Mouse (Mus musculus): ENCODE measurements around the gene Rpia.

Rpia gene

DNA sequence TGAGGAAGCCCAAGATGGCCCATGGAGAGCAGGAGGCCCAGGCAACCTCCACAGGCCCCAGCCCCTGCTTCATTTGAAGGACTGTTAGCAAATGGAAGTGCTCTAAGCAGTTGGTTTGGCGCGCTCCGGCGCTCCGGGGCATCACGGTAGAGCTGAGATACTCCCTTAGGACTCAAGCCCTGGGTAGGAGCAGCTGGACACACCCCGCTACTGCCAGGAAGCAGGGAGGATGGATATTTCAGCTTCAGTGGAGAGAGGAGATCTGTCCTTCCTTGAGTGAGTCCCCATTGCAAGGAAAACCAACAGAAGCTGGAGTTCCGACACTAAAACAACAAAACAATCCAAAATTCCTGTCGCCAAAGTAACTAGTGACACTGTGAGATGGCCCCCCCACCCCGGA is 37.2 kb downstream of the Rpia start:
- DNase-seq (ENCODE audit: extremely low read depth, insufficient read length, low spot score), result no peak

DNA sequence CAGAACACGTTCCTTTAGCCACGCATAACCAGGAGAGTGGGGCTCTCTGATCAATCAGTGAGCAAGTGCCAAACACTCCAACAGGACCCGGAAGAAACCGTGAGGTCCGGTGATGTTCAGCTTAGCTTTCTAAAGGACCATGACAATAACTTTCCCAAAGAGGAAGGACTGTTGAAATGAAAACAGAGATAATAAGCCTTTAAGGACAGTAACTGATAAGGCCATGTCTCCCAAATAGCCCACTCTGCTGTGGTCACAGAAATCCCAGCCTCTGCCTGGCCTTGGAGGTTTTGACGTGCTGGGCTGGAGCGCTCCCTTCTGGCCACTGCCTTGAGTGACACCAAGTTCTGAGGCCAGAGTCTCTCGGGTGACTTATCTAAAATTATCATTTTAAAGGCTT is 39.7 kb downstream of the Rpia start:
- no peak for DNase-seq (ENCODE audit: extremely low read depth, insufficient read length, low spot score)

DNA sequence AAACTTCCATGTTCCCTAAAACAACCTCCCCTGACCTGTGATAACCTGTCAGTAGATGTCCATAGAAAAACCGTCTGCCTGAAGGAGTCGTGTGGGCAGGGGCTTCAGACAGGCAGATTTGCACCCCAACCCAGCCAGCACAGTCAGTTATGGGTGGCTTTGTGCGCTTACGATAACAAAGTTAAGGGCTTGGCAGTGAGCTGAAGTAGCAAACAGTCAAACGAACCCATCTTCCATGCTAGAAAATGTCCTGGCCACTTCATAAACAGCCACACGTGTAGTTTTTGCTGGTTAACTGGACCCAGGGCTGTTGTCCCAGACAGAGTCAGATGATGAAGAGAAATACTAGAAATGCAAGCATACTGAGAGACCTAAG is 40.1 kb downstream of the Rpia start:
- DNase-seq (ENCODE audit: extremely low read depth, insufficient read length, low spot score), result no peak

DNA sequence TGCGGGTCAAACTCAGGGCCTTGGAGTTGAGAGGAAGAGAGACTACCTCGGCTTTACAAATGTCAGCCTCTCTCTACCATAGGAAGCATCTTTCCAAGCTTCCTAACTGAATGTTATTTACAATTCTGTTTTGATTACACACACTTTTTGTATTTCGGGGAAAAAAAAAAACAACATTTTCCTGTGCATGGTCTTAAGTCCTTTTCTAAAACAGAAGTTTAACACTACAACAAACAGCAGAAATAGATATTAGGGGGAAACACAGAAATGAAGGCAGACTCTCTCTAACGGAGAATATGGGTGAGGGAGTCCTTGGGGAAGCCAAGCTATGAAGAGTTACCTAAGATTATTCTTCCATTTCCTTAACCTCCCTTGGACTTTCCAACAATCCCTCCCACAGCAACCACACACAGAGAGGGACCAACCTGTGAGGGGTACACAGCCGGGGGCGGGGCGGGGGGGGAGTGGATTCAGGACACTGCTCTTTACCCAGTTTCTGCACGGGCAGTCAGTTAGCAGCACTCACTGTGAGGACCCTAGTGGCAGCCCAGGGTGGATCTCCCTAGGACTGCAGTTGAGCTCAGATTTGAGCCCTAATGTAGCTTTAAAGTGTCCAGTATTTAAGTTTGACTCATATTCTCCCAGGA is 40.7 kb downstream of the Rpia start:
- no peak for DNase-seq (ENCODE audit: extremely low read depth, insufficient read length, low spot score)

DNA sequence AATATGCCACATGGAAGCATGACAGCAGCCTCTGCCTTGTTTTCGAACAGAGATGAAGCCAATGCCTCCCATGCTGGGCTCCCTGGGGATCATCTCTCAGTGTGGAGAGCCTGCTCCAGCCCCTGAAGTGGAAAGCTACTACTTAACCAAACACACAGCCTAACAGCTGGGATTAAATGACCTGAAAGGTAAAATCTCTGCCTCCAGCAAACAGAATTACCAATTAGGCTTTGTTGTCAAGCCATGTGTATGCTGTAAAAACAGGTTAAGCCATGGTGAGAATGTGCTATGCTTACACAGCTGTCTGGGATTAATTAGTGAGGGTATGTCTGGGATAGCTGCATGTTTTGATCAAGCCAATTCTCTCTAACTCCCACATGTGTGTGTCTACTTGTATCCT is 42.3 kb downstream of the Rpia start:
- DNase-seq (ENCODE audit: extremely low read depth, insufficient read length, low spot score), result no peak

DNA sequence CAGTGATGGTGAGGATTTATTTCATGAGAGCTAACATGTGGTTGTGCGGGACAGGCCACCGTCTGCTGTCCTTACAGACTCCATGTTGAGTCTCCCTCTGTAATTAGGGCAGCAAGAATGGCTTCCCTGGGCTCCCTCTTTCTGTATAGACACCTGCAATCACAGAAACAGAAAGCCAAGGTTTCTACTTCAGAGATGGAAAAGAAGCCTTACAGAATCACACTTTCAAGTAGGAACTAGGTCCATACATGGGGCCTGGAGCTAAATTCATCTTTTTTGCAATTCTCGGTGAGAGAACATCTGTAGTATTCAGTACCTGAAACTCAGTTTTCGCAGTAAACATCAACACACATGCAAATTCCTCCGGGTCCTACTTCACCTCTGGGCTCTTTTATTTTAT is 44.3 kb downstream of the Rpia start:
- DNase-seq (ENCODE audit: extremely low read depth, insufficient read length, low spot score), result no peak

DNA sequence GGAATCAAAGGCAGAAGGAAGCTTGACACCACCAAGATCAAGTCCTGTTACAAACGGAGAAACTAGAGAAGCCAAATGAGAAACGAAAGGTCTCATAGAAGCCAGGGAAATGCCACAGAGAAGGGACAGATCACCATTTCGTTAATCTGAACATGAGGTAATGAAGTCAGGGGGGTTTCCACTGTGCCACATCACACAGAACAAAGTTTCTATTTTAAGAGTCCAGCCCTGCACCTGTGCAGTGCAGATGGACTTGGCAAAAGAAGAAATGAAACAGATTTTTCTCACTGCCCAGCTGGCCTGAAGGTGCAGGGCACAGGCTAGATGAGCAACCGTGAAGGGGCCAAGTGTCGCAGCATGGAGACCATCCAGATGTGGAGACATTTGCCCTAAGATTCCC is 48.1 kb downstream of the Rpia start:
- DNase-seq (ENCODE audit: extremely low read depth, insufficient read length, low spot score), result no peak

DNA sequence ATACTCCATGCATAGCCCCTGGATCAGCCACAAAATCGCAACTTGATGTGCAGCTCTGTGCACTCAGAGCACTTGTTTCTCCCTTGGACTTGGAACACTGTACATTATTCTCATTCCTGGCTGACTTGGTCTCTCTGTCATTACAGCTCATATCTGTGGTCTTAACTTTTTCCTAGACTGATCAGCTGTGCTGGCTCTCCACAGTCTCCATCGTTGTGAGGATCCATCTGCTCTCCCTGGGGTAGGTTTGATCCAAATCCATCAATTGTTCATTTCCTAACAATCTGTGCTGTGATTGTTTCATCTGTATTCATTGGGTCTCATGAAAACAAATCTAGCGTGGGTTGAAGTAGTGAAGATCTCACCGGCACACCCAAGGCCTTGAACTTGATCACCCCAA is 49.2 kb downstream of the Rpia start:
- DNase-seq (ENCODE audit: extremely low read depth, insufficient read length, low spot score), result no peak

DNA sequence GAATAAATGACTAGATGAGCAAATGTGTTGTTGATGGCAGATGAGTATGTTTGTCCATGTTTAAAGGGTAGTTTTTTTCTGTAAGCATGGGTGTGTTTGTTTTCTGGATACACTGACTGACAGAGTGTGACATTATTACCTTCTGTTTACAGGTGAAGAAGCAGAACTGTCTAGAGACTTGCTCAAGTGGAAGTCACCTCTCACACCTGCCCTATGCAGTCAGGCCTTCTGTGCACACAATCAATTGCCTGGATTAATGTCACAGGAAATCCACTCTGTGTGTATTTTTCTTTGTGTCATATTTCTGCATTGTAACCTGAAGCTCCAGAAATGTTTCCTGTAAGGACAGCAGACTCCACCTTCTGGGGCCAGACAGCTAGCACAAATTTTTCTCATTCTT is 51.5 kb downstream of the Rpia start:
- DNase-seq (ENCODE audit: extremely low read depth, insufficient read length, low spot score), result no peak

DNA sequence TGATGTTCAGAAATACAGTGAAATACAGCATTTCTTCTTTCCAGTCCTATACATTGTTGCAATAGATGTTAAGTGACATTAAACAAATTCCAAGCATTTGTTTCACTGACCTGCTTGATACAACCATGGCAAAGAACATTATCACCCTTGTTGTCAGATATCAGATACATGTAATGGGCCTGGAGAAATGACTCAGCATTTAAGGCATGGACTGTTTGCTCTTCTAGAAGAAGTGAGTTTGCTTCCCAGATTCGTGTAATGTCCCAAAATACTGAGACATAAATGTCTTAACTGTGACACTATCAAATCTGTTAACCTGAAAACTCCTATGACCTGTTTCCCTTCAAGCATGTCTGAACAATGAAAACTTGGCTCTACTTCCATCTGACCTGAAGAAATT is 52.6 kb downstream of the Rpia start:
- no peak for DNase-seq (ENCODE audit: extremely low read depth, insufficient read length, low spot score)

DNA sequence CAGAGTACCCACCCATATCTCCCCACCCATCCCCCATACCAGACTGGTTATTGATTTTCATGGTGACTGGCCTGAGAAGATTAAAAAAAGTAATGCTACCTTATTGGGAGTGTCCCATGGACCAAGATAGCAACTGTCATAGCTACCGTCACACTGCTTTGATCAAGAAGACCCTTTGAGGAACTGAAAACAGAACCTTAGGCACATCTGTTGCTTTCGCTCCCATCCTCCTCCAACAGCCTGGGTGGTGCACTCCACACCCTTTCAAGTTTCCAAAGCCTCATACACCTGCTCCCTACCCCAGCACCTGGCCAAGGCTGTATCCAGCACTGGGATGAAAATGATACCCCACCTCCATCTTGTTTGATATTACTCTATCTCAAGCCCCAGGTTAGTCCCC is 56.5 kb downstream of the Rpia start:
- no peak for DNase-seq (ENCODE audit: extremely low read depth, insufficient read length, low spot score)

DNA sequence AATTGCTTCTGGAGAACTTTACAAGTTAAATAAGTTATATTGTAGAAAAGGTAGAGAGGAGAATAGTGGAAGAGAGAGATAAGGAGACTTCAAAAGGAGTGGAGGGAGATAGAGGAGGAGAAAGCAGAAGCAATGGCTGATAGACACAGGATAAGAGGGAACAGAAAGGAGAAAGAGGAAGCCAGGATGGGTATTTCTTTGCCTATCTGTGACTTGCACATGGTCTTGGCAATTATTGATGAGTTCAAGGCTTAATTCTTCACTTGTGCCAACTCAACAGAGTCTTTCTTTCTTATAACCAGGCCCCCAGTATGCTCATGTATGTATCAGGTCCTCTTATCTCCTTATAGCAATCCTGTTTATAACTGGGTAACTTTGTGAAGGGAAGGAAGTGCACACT is 61.2 kb downstream of the Rpia start:
- DNase-seq (ENCODE audit: extremely low read depth, insufficient read length, low spot score), result no peak

DNA sequence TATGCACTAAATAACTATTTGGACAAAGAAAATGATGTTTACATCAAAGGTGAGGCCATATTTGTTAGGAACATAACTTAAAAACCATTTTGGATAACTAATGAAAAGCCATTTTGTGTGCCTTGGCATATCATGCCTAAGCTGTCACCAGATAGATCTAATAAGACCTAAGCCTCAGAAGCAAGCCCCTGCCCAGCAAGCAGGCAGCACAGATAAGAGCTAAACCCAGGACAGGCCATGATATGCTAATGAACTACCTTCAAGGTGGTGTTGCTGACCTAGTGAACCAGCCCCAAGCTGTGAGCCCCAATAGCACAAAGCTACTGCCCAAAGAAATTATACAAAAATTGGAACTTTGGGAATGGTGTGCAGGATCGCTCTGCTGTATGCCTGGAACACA is 62.9 kb downstream of the Rpia start:
- no peak for DNase-seq (ENCODE audit: extremely low read depth, insufficient read length, low spot score)

DNA sequence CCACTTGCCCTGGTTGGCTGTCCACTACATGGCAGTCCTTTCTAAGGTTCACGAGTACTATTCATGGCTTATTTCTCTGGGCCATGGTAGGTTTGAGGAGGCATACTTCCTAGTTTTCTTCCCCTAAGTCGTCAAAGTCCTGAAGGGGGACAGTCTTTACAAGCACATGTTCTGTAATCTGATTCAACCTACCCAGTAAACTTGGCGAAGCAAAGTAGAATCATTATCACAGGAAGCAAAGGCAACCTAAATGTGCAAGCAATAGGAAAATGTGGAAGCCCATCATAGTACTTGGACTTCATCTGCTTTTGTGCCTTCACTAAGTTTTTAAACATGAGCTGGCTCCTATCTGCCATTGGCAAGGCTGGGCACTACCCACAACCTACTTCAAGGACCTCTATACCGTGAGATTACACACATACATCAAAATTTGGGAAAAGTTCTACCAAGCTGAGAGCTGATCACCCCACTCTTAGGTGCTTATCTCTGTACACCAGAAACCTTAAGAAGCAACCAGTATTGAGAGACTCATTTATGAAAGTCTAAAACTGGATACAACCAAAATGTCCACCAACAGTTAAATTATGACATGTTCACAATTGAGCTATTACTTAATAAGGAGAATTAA is 64.8 kb downstream of the Rpia start:
- DNase-seq (ENCODE audit: extremely low read depth, insufficient read length, low spot score), result no peak

DNA sequence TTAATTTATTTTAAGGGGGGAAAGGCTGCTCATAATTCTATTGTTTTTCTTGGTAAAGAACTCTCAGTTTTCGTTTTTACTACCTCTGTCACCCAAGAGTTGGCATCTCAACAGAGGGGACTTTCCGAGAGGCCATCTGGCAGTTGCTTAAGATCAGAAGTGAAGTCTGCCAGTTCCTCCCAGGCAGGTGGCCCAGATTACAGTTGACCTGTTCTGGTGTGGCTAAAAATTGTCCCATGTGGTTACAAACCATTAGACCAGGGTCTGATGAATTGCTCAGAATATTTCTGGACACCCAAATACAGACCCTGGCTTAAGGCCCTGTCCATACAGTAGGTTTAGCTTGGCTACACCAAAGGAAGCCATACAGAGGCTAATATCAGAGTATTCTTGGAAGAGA is 66.4 kb downstream of the Rpia start:
- no peak for DNase-seq (ENCODE audit: extremely low read depth, insufficient read length, low spot score)

DNA sequence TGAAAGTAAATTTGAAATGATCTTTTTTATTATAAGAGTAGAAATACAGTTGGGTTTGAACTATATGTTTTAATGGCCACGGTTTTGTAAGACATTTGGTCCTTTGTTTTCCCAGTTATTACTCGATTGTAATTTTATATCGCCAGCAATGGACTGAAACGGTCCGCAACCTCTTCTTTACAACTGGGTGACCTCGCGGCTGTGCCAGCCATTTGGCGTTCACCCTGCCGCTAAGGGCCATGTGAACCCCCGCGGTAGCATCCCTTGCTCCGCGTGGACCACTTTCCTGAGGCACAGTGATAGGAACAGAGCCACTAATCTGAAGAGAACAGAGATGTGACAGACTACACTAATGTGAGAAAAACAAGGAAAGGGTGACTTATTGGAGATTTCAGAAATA is 67.3 kb downstream of the Rpia start:
- no peak for DNase-seq (ENCODE audit: extremely low read depth, insufficient read length, low spot score)

DNA sequence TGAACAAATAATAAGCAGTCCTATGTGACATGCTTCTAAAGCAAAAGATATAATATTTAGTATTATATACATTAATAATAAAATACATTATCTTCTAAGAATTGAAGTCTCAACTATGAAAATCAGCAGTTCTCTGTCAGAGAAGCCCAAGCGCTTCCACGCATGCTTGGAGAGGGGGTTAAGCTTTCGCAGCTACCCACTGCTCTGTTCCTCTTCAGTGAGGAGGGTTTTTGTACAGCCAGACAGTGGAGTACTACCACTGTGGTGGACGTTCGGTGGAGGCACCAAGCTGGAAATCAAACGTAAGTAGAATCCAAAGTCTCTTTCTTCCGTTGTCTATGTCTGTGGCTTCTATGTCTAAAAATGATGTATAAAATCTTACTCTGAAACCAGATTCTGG is 69.7 kb downstream of the Rpia start:
- no peak for DNase-seq (ENCODE audit: extremely low read depth, insufficient read length, low spot score)

DNA sequence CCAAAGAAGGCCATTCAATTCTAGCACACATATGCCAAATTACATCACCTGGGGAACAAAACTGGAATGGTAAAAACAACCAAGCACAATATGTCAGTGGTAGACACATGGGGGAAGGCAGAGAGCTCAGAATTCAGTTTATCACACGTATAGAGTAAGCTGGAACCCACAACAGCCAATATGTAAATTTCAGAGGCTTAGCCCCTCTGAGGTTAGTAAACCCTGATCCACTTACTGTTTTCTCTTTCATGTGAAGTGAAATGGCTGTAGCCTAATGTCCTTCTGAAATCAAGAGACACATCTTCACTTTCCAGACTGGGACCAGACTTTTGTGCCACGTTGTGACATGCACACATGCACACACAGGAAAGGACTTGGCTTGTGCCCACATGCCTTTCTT is 73.3 kb downstream of the Rpia start:
- no peak for DNase-seq (ENCODE audit: extremely low read depth, insufficient read length, low spot score)

DNA sequence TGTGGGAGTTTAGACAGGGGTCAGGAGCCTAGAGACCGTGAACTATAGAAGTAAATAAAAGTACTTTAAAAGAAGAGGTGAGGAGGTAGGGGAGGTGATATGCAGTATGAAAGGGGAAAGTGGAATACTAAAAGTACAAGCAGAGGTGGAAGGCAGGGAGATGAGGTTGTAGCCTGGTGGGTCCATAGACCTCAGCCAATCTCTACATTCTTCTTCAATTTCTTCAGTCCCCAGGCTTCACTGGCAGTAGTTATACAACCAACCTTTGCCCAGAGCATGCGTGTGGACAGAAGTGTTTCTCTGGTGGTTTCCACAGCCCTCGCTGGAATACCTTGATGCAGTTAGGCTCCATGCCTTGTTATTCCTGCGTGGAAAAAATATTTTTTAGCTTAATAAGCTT is 73.9 kb downstream of the Rpia start:
- no peak for DNase-seq (ENCODE audit: extremely low read depth, insufficient read length, low spot score)

DNA sequence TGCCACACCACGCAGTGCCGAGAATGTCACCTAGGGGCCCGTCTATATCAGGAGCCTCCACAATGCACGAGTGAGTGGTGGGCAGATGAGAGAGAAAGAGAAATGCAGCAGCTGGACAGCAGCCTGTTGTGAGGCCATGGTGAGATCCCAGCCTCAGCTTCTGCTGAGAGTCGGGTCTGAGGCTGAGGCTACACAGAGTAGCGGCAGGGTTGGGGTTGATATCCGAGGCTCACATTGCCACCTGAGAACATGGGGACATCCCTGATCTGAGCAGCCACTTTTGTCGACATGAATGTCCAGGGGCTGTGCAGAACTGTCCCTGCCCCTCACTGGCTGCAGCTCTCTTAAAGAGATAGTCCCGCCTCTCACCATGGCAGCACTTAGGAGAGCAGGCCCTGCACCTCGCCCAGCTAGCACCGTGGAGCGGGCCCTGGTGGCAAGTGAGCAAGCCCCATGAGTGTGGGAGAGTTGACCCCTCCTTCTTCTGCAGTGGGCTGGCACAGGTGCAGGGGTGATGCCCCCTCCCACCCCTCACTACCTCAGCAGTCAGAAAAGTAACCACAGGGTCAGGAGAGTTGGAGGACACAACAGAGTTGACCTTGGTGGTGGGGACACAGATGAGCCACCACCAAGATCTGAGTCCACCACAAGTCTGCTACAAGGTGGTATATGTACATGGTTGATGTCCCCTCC is 75.2 kb downstream of the Rpia start:
- DNase-seq (ENCODE audit: extremely low read depth, insufficient read length, low spot score), result no peak
